Mouse (Mus musculus): ENCODE data around the gene Hlx. TPM values are rescaled to one million over a fixed set of nuclear protein-coding genes. Genes with fewer than 3 reads are reported as not detected.

The Hlx gene
- total RNA-seq, 4 experiments from 2014 or later: 5.9 to 12.1 (median 10.1) TPM

DNA sequence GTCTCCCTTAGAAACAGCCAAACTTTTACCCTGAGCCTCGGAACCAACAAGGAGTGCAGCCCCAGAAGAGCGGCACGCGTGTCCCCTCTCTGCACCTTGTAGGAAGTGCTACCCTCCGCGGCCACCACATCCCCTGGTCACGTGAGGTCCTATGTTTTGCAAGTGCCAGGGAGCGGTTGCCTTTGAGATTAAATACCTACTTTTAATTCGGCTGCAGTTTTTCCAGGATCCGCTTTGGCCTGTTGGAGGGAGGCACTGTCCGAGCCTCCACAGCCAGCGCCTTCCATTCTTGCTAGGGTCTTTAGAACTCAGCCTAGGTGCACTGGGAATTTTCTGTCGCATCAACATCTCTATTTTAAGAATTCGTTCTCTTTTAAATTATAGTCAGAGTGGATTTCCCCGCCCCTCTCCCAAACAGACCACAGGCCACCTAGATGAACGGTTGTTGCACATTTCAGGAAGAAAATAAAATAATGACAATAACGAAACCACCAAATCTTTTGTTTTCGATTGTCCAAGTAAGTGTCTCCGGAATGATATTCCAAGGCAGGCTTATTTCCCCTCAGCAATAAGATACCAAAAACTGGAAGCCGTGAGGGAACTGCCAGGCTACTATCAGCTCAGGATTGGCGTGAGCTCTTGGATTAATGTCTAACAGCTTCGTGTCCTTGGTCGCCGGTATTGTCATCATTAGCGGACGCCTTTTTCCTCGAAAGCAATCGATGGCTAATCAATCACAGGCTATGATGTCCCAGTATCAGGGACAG lies 1.1 kb upstream of the Hlx start:
- no peak for DNase-seq (ENCODE audit: low spot score in 2 of 2)

DNA sequence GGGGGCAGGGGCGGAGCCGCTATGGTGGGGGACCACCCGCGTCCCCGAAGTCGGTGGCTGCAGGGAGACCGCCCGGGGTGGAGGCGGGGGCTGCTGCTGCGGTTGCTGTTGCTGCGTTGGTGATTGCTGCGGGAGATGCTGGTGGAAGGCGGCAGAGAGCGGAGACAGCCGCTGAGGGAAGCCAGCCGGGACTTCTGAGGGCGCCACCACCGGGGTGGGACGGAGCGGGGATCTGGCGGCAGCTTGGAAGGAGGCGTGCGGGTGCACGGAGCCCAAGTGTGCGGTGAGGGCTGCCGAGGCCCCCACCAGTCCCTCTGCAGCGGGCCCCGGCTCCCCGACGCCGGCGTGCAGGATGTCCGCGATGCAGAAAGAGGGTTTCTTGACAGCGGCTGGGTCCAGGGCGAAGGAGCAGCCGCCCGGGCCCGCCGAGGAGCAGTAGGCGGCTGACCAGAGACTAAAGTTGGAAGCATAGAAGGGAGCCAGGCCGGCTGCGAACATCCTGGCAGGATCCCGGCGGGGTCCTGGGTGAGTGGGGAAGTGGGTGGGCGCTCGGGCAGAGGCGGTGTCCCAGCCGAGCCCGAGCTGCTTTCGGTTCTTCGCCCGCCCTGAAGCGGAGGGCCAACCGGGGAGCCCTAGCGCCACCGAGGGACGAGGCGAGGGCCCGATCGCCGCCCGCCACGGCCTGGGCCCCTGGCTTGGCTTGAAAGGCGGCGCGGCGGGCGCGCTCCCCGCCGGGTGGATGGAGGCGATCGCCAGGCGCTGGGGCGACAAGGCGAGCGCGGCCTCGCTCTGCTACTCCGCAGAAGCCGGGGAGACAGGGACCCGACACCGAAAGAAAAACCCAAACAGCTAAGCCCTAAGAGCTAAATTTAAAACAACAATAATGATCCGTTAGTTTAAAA lies 524 bp downstream of the Hlx start:
- peak; percentile 49 to 66 for DNase-seq (ENCODE audit: low spot score in 2 of 2)

DNA sequence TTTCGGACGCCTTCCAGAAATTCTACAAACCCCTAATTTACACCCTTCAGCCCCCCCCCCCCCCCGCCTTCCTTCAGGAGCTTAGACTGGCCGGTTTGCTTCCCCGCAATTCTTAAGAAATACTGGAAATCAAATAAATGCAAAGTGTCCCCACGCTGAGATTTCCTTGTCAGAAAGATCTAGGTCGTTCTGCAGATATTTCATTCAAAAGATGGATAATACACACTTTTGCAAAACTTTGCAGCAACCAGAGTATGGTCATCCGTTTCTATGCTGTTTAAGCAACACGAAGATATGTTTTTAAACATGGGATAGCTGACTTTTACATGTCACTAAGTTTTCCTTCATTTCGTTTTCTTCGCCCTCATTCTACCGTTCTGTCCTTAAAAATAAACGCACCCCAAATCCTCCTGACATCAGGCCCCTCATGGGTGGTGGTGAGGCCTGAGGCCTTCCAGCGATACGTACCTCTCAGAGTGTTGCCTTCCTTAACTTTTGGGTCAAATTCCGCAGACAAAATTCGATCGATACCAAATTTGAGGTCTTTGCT lies 1.3 kb downstream of the Hlx start:
- DNase-seq (ENCODE audit: low spot score in 2 of 2): no peak

DNA sequence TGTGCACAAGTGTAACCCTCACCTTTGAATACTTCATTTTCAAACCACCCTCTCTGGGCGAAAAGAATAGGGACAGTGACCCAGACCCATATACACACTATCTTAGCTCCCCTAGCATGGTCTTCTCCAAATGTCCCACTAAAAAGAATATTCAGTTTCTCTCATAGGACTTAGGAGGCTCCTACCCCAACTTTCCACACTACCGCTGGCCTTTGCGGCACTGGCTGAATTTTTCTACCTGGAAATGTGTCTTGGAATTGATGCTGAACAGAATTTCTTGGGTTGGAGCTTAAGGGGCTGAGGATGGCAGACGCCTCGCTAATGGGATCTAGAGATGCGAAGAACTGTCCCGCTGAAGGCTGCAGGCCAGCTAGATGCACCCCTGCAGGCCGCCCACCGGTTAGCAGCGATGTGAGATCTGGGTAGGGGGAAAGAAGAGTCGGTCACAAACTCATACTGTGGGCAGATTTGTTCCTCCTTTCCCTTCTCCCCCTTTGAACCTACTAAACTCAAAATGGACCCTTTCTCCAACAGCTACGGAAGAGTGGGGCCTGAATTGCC lies 1.9 kb downstream of the Hlx start:
- no peak for DNase-seq (ENCODE audit: low spot score in 2 of 2)

DNA sequence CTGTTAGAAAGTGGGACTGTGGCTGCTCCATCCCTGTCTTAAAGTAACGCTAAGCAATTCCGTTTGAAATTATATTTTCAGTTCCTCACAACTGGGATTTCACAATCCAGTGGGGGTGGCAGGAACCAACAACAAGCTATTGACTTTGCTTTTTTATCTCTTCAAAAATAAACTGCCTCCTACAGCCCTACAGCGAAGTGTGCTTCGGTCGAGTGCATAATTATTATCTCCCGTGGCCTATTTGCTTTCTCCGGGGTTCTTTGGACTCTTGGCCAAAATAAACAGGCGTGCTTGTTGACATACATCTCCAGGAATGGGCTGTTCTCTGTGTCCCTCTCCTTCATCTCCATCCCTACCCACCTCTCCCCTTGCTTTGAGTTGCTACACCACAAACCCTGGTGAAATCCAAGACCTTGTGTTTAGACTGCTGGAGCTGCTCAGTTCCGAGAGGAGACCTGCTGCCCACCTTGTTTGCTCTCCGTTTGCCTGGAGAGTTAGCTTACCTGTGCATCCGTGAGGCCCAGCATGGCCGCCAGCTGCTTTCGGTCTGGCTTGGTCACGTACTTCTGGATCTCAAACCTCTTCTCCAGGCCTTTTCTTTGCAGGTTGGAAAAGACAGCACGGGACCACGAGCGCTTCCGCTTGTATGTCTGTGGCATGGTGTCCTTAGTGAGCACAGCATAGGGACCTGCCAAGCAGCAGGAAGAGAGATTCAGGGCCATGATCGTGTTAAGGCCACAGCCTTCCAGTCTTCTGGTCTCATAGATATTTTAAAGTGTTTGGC lies 2.9 kb downstream of the Hlx start:
- no peak for DNase-seq (ENCODE audit: low spot score in 2 of 2)

DNA sequence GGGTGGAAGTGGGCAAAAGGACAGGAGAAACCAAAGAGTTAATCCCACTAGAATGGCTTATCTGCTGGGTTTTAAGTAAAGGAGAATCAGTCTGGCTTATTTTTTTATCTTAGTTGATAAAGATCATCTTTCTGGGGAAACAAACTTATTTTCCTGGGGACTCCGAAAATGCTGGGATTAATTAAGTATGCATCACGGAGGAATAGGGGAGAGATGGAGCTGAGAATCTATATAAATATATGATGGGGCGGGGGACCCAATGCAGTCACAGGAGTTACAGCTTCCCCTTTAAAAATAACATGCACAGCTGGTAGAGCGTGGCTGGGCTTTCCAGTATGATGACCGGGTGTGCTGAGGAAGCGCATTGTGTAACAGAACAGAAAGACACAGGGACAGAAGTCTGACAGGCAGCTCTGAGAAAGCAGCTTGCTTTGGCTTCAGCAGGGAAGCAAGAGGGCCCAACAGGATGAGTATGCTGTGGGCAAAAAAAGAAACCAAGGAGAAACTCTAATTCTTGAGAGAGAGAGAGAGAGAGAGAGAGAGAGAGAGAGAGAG lies 3.8 kb downstream of the Hlx start:
- DNase-seq (ENCODE audit: low spot score in 2 of 2): no peak

DNA sequence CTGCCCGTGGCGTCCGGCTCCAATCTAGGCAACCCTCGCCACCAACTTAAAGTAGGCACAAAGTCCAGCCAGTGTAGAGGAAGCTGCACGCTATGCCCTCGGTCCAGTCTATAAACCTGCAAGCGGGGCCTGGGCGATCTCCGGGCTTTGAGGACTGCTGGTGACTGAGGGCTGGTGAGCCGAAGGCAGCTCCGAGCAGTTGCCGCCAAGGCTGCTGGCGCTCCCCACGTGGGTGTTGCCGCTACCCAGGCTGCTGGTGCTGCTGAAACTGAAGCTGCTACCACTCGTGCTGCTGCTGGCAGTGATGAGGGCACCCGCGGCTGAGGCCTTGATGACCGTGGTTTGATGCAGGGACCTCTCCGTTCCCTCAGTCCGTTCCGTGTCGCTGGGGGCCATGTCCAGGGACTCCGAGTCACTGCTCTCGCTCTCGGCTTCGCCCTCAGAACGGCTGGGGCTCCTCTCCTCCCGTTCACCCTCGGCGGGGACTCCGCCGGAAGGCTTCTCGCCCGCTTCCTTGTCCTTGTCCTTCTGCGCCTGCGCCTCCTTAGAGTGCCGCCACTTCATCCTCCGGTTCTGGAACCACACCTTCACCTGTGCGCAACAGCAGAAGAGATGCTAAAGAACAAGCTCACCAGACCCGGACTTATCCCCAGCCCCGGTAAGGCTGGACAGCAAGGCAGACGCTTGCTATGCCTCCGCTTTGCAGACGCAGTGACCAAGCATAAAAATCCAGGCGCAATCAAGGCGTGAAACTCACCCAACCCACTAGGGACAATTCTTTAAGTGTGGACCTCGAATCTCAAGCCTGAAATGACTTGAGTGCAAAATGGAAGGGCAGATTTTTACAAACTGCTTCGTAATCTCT lies 4.8 kb downstream of the Hlx start:
- DNase-seq (ENCODE audit: low spot score in 2 of 2): no peak

DNA sequence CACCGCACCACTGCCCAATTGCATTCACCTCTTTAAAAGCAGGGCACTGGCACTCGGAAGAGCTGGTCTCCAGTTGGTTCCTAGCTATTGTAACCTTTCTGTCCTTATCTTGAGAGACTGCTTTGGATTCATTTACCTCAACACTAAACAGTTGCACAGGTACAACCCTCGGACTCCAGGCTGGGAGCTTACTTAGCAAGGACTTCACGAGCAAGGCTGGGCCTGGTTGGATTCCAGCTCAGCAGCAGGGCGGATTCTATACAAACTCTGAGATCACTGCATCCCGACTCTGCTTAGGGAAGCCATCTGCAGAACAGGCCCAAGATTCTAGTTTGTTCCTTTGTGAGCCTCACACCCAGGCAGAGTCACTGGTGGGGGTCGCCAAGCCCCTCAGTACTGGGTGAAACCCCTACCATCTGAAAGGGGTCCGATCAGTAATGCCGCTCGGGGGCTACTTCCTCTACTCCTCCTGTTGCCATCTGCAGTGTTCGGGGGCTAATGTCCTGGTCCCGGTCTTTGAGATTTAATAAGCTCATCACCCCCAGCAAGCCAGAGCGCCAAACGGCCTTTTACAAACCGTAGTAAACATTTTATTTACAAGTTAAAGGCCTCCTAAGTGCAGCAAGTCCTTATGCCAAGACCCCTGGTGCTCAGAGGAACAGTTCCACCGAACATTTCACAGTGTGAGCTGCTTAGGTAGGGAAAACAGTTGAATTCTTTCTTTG lies 5.7 kb downstream of the Hlx start:
- DNase-seq (ENCODE audit: low spot score in 2 of 2): no peak

DNA sequence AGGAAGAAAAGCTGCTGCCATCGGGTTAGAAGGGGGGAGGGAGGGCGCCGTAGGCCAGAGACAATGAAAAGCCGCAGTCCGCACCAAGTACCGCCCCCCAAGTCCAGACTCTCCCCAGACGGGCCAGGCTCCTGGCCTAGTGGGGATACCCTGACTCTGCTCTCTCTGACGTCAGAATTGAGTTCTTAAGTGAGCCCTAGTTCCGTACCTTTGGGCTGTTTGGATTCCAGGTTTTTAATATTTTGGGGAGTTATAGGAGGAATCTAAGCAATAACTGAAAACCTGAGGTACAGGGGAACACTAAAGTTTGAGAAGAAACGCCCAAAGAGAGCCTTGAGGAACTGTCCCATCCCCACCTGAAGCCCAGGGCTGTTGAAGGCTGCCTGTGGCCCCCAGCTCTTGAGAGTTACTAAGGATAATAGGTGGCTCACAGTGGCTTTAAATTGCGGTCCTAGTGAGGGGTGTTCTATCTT lies 7.1 kb downstream of the Hlx start:
- no peak for DNase-seq (ENCODE audit: low spot score in 2 of 2)

DNA sequence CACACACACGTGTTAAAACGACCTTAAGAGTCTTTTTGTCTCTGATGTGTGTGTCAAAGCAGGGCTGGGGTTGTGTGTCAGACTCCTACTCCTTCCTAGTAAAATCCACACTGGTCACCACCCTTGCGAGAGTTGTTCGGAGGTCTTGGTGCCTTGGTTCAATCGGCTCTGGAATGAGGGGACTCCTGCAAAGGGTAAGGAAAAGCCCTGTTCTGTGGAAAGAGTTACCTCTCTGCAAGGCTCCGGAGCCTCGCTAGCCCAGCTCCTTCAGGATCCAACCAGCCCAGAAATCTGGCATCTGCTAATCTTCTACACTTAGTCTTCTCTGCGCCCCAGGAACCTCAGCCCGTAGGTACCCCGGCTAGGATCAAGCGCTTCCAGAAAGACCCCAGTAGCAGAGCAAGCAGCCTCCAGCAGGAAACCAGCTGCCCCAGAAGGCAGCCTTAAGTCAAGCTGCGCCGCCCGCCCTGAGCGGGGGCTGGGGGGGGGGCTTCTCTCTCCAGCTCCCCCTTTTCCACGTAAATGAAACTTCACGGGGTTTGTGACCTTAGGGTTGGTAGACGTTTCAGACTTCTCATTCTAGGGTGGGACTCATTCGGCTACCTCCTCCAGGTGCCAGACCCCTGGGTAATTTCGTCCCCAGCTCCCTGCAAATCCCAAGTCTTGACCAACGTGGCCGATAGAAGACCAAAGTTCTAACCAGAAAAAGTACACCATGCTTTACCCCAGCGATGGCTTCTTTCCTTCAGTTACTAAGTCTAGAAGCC lies 7.7 kb downstream of the Hlx start:
- DNase-seq (ENCODE audit: low spot score in 2 of 2): no peak

DNA sequence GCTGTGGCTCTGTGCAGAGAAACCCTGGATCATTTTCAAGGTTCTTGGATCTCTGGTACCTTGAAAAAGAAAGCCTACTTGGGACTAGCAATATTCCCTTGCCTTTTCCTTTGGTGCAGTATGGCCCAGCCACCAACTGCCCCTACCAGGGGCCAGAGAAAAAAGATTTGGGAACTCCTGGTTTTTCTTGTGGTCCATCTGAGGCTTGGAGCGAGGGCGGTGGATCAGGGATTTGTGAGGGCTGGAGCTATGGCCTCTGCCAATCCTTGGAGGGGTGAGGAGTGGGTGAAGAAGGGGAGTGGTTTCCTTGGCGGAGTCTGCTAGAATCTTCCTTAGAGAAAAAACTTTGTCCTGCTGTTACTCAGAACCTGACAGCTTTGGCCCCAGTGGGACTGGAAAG lies 8.5 kb downstream of the Hlx start:
- no peak for DNase-seq (ENCODE audit: low spot score in 2 of 2)

DNA sequence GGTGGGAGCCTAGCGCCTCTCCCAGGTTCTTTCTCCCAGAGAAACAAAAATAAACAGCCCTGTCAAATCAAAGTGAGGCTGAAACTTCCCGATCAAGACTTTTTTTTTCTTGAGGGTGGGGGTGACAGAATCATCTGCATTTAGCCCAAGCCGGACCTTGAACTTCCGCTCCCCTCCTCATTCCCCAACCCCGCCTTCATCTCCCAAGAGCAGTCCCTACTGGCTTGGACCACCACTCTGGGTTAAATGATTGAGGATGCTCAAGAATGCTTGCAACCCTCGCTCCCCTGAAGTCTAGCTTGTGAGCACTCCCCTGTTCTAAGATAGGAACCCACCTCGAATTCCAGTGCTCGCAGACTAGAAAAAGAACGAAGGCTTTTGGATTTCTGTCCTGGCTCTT lies 11.3 kb downstream of the Hlx start:
- DNase-seq (ENCODE audit: low spot score in 2 of 2): no peak

DNA sequence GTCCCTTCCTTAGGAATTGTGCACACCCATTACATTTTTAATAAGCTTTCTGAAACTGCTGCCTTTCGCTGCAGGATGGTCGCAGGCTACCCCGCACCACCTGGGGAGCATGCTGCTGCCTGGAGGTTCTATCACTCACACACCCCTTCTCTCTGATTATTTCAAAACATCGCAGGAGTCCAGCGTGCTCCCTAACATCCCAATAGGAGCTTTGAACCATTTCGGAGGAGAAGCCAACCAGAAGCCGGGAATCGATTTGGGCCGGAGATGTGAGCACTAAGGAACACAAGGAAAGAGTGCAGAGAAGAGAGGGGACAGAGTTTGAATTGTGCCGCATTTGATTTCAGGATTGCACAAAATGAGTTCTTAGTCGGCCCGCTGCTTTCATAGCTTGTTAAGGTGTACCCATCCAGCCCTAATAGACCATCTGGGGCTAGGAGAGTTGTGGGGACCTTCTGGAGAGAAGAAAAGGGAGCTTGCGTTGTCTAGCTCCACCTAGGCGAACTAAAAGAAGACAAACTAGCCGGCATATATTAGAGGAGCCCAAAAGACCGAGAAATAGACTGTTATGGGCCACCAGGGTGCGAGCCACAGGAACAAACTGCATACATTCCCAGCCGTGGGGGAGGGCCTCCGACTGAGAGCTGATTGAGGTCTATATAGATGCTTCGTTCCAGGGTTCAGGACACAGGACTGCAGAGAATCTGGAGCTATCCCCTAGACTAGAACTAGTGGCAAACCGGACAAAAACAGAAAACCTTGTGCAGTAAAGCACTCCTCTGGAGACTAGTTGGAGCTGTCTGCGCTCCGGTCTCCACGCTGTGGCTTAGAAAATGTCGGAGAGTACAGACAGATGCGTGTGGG lies 12.0 kb downstream of the Hlx start:
- no peak for DNase-seq (ENCODE audit: low spot score in 2 of 2)

DNA sequence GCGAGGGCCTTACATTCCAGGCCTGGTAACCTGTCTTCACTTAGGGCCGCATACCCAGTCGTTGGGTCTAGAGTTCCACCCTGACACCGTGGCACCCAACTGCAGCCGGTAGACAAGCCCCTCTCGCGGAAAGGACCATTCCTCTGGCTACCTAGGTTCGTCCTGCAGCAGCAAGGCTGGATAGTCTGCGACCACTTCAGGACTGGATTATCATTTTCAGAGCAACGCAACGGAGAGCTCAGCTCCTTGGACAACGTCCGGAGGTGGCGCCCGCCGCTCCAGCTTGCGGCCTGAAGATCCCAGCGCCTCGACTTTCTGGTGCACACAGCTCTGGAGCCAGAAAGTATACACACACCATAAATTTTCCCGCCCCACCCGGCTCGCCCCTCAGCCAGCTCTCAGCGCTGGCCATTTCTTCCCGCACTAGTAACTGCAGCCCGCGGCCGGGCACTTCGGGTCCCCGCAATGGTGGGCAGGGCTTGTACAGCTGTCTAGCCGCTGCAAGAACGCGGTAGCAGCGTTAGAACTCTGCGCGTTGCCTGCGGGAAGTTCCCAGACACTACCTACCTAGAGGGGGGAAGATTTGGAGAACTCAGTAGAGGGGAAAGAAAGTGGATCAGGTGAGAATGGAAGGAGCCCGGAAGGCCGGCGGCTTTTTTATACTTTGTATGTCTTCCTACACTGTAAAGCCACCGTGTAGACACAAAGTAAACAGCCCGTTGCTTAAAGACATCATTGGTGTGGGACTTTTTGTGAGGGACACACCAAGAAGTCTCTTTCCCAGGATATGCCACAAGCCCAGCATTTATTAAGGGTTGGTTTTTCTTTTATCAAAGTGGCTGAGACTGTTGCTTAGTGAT lies 13.9 kb downstream of the Hlx start:
- no peak for DNase-seq (ENCODE audit: low spot score in 2 of 2)

DNA sequence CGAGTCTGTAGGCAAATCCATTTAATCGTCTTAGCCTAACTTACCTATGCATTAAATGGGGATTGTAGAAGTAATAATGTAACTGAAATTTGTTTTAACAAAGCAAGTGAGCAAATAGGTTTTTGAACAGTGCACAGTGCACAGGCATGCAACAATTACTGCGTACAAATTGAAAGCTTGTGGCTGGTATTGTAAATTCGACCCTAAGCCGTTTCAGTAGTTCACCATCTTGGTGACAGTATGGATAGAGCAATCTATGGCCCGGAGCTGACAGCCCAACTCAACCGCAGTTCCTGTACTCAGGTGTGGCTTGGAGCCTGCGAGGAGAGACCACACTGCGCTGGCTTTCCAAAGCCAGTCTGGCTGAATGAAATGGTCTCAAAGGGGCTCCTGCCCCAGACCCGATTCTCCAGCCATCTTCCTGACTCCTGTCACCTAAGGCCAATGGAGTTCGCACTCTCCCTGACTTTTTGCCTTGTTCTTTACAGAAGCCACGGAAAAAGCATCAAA lies 14.7 kb downstream of the Hlx start:
- no peak for DNase-seq (ENCODE audit: low spot score in 2 of 2)

DNA sequence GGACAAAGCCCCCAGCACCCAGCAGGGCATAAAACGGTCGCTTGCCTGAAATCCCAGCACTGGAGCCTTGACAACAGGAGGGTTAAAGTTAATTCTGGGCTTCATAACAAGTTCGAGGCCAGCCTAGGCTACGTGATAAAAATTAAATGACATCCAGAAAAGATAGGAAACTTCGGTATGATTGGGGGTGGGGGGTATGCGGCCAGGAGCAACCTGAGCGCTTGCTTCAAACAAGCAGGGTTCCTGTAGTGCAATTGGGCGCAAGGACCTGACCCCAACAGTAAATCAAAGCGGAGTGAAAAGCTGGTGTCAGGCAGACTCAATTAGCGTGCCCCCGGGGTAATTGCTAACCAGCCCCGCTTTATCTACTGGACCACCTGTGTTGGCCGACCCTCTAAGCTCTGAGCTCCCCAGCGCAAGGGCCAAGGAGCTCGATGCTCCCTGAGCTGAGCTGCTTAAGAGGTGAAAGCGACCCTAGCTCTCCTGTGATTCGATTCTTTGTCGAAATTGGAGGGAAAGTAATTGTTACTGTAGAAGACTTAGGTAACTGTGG lies 15.3 kb downstream of the Hlx start:
- no peak for DNase-seq (ENCODE audit: low spot score in 2 of 2)

Measured in gastrocnemius, adult 8-10 months (tissue).